Mouse (Mus musculus) heart, postnatal 10 days (tissue): Measurements from ENCODE around the gene Lhfpl4. TPM values are rescaled to one million over a fixed set of nuclear protein-coding genes. Genes with fewer than 3 reads are reported as not detected.

ENCODE experiments used
- DNase-seq, 2 experiments: peaks; one replicate each; pipeline ENCODE4 v3.0.0; 2021
- intact Hi-C: fragments of 180-260 bp; cut with DNase I; formaldehyde crosslinking; loops from one replicate; pipeline ENCODE4 v1.15.1; 2025
- total RNA-seq, 2 experiments: library from RNA; stranded (reverse); gene quantifications; 2 replicates each; pipeline ENCODE4 v1.2.3; 2021

The Lhfpl4 gene
- total RNA-seq, result under 1 TPM; 0.41 to 0.47 TPM

GRCm38 (mm10) chr6:113194841-113195595 lies at the start of gene Lhfpl4:
Gene Lhfpl4, minus strand, starts transcription at chr6:113195384.
- intact Hi-C loops, result no loop called here
- no peak for DNase-seq

GRCm38 (mm10) chr6:113242753-113243152 lies 47.6 kb upstream of the Lhfpl4 start:
- no peak for DNase-seq
- intact Hi-C loops, result no loop called here

- peak in 1 of 2 experiments; percentile 8 for DNase-seq
- intact Hi-C loops, result loop anchor here (5.0 kb wide), 2 partner anchors 64 to 196 kb away; no protein-coding TSS in a partner anchor
These were observed 43.3 kb upstream of the Lhfpl4 start for GRCm38 (mm10) chr6:113238442-113238841.

GRCm38 (mm10) chr6:113237542-113238270 lies 42.5 kb upstream of the Lhfpl4 start, which contains the start of gene Mtmr14:
Gene Mtmr14, plus strand, starts transcription at chr6:113237843.
- DNase-seq, result peak; percentile 99
- intact Hi-C loops, result loop anchor here (5.0 kb wide), 2 partner anchors 65 to 195 kb away; no protein-coding TSS in a partner anchor

- intact Hi-C loops, result loop anchor here (5.0 kb wide), 2 partner anchors 67 to 193 kb away; no protein-coding TSS in a partner anchor
These were observed 40.0 kb upstream of the Lhfpl4 start for GRCm38 (mm10) chr6:113235141-113235540.

GRCm38 (mm10) chr6:113226705-113227104 lies 31.5 kb upstream of the Lhfpl4 start:
- DNase-seq, result no peak
- intact Hi-C loops, result no loop called here

More at GRCm38 (mm10) chr6:113235141-113235540, 40.0 kb upstream of the Lhfpl4 start:
- DNase-seq, result no peak

- intact Hi-C loops, result no loop called here
- DNase-seq, result no peak
These were observed 30.6 kb upstream of the Lhfpl4 start for GRCm38 (mm10) chr6:113225798-113226197.

- no peak for DNase-seq
- intact Hi-C loops, result no loop called here
These were observed 21.1 kb upstream of the Lhfpl4 start for GRCm38 (mm10) chr6:113216280-113216679.

- no peak for DNase-seq
- intact Hi-C loops, result no loop called here
These were observed 410 bp upstream of the Lhfpl4 start for GRCm38 (mm10) chr6:113195596-113195992.

GRCm38 (mm10) chr6:113194517-113194840 lies 705 bp downstream of the Lhfpl4 start:
- intact Hi-C loops, result no loop called here
- DNase-seq, result no peak

- peak; percentile 40 to 59 for DNase-seq
- intact Hi-C loops, result no loop called here
These were observed 1.3 kb downstream of the Lhfpl4 start for GRCm38 (mm10) chr6:113193765-113194460.

GRCm38 (mm10) chr6:113184866-113185525 lies 10.2 kb downstream of the Lhfpl4 start:
- no peak for DNase-seq
- intact Hi-C loops, result no loop called here

- intact Hi-C loops, result no loop called here
- DNase-seq, result peak; percentile 59 to 62
These were observed 11.0 kb downstream of the Lhfpl4 start for GRCm38 (mm10) chr6:113184163-113184562.

- intact Hi-C loops, result no loop called here
- DNase-seq, result no peak
These were observed 15.9 kb downstream of the Lhfpl4 start for GRCm38 (mm10) chr6:113179195-113179733.

- intact Hi-C loops, result no loop called here
- no peak for DNase-seq
These were observed 16.6 kb downstream of the Lhfpl4 start for GRCm38 (mm10) chr6:113178286-113179194.

GRCm38 (mm10) chr6:113176613-113177012 lies 18.6 kb downstream of the Lhfpl4 start:
- intact Hi-C loops, result no loop called here
- DNase-seq, result no peak

GRCm38 (mm10) chr6:113175469-113175868 lies 19.7 kb downstream of the Lhfpl4 start:
- DNase-seq, result no peak
- intact Hi-C loops, result no loop called here

GRCm38 (mm10) chr6:113172568-113172967 lies 22.6 kb downstream of the Lhfpl4 start:
- DNase-seq, result peak; percentile 63 to 78
- intact Hi-C loops, result loop anchor here (2.0 kb wide), 1 partner anchor 130 kb away; no protein-coding TSS in a partner anchor

- DNase-seq, result no peak
- intact Hi-C loops, result loop anchor here (2.0 kb wide), 1 partner anchor 131 kb away; no protein-coding TSS in a partner anchor
These were observed 23.2 kb downstream of the Lhfpl4 start for GRCm38 (mm10) chr6:113172011-113172410.
